Mouse (Mus musculus) fat pad, adult 2 months (tissue): ENCODE data around the gene Gm28551.
"Not testable (repeated sequence)": the region's sequence is repeated elsewhere in the genome, so short reads cannot be mapped to it uniquely, and the experiment has no call there.

Source experiments
- DNase-seq: peaks from one replicate; pipeline ENCODE4 v3.0.0-alpha.2; 2011; ENCODE audit warnings: low read depth, low spot score; ENCODE audit errors: extremely low read depth

The Gm28551 gene

GRCm38 (mm10) chr1:53352327-53353261, at the start of gene Gm28551, which contains the start of the genes Asdurf and Asnsd1:
TSS of gene Gm28551 (minus strand) at chr1:53352667.
TSS of gene Asdurf (minus strand) at chr1:53352619.
TSS of gene Asnsd1 (minus strand) at chr1:53352752.
- peak; percentile 40 for DNase-seq

GRCm38 (mm10) chr1:53393936-53394760, 41.7 kb upstream of the Gm28551 start:
- not testable (repeated sequence) for DNase-seq

- no peak for DNase-seq
Observed at GRCm38 (mm10) chr1:53388762-53389161, 36.3 kb upstream of the Gm28551 start.

- no peak for DNase-seq
Observed at GRCm38 (mm10) chr1:53384085-53384688, 31.7 kb upstream of the Gm28551 start.

GRCm38 (mm10) chr1:53377731-53378130, 25.3 kb upstream of the Gm28551 start:
- no peak for DNase-seq

GRCm38 (mm10) chr1:53375965-53376364, 23.5 kb upstream of the Gm28551 start:
- DNase-seq: not testable (repeated sequence)

- DNase-seq: no peak
Observed at GRCm38 (mm10) chr1:53358988-53359387, 6.5 kb upstream of the Gm28551 start.

GRCm38 (mm10) chr1:53341071-53341470, 11.4 kb downstream of the Gm28551 start:
- no peak for DNase-seq

GRCm38 (mm10) chr1:53337403-53337802, 15.1 kb downstream of the Gm28551 start:
- not testable (repeated sequence) for DNase-seq

- no peak for DNase-seq
Observed at GRCm38 (mm10) chr1:53335465-53335864, 17.0 kb downstream of the Gm28551 start.

- DNase-seq: not testable (repeated sequence)
Observed at GRCm38 (mm10) chr1:53333527-53333926, 18.9 kb downstream of the Gm28551 start.

GRCm38 (mm10) chr1:53324827-53325494, 27.5 kb downstream of the Gm28551 start:
- no peak for DNase-seq

GRCm38 (mm10) chr1:53324277-53324676, 28.2 kb downstream of the Gm28551 start:
- no peak for DNase-seq

GRCm38 (mm10) chr1:53323254-53323653, 29.2 kb downstream of the Gm28551 start:
- DNase-seq: no peak

GRCm38 (mm10) chr1:53321662-53322344, 30.7 kb downstream of the Gm28551 start:
- DNase-seq: no peak

- peak; percentile 16 for DNase-seq
Observed at GRCm38 (mm10) chr1:53312989-53313967, 39.2 kb downstream of the Gm28551 start, which contains the start of gene Osgepl1. TSS of gene Osgepl1 (plus strand) at chr1:53313624.

GRCm38 (mm10) chr1:53300506-53300905, 52.0 kb downstream of the Gm28551 start:
- DNase-seq: no peak

- DNase-seq: peak; percentile 49
Observed at GRCm38 (mm10) chr1:53296581-53297383, 55.7 kb downstream of the Gm28551 start, which contains the start of the genes Pms1, Ormdl1 and Gm28778. TSS of gene Pms1 (minus strand) at chr1:53297018. TSS of gene Ormdl1 (plus strand) at chr1:53297095. TSS of gene Gm28778 (plus strand) at chr1:53297111.
